Mouse (Mus musculus) splenic B cell, adult 2 months (primary cell): ENCODE data around the gene Olfr870.
"Not testable (repeated sequence)": the region's sequence is repeated elsewhere in the genome, so short reads cannot be mapped to it uniquely, and the experiment has no call there.

Experiments used
- DNase-seq: peaks from one replicate; pipeline ENCODE4 v3.0.0-alpha.2; 2011; ENCODE audit warnings: low read depth, low spot score
- H3K27me3 ChIP-seq: 2 replicates; pipeline ENCODE4 v1.6.1; 2012; ENCODE audit warnings: mild to moderate bottlenecking, low read length, moderate library complexity, mixed read lengths; ENCODE audit not compliant: control insufficient read depth, poor library complexity, insufficient read depth, severe bottlenecking
- H3K36me3 ChIP-seq: 2 replicates; pipeline ENCODE4 v1.6.1; 2012; ENCODE audit warnings: mild to moderate bottlenecking, low read length, moderate library complexity, mixed read lengths; ENCODE audit not compliant: control insufficient read depth, poor library complexity, insufficient read depth, severe bottlenecking

The Olfr870 gene

DNA sequence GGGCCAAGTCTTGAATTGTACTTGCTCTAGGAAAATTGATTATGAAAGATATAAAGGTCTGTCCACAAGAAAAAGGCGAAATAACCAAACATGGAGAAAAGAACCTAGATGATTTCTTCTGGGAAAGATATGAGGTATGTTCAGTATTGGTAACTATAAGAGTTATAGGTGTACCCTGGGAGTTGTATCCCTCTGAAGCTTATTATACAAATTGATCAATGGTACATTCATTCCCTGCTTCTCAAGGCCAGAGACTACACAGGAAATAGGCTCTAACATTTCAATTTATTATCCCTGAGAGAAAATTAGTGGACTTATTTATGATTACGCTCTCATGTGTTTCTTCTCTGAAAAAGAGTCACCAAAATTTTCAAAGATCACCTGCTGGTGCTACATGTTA is at the start of gene Olfr870:
Gene Olfr870, minus strand, starts transcription at position 101 of the 400 bp plus-strand sequence.
- Histone ChIP-seq H3K36me3 (no peaks in the 10 kb centered on the region), H3K27me3 (no peaks in the 10 kb centered on the region)
- DNase-seq = no peak

DNA sequence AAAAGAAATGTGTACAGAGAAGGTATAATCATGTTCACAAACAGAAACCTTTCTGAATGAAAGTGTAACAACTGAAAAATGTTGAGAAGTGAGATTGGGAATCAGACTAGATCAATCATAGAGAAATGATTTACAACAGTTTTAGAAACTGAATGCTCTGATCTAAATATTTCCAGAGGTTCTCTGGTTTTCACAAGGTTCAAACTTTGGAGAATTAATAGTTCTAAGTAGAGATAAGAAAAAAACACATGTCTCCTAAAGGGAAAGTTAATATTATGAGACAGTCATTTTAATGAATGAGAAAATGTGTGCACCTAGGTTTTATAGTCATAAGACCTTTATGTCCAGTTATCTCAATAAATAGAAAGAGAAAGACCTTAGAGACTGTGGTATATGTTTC is 38.0 kb upstream of the Olfr870 start, which contains the start of gene Olfr871:
Gene Olfr871, plus strand, starts transcription at position 301 of the 400 bp plus-strand sequence.
- Histone ChIP-seq H3K27me3 (no peaks in the 10 kb centered on the region), H3K36me3 (no peaks in the 10 kb centered on the region)
- DNase-seq = no peak

DNA sequence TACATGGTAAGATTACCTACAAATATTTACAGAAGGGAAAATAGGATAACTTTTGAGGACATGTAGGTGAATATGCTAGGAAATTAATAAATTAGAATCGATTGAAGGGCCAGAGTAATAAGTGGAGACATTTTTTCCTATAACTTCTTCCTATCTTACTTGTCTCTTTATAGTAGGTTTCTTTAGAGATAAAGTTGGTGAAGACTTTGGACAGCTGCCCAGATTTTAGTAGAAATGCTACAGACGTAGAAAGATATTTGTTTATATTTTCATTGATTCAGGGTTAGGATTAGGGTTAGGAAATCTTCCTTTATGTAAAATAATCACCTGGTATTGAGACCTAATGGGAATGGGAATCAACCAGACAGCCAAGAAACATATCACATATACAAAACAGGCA is 37.6 kb upstream of the Olfr870 start:
- DNase-seq = no peak
- H3K27me3 ChIP-seq = no peaks in the 10 kb centered on the region
- H3K36me3 ChIP-seq = no peaks in the 10 kb centered on the region

DNA sequence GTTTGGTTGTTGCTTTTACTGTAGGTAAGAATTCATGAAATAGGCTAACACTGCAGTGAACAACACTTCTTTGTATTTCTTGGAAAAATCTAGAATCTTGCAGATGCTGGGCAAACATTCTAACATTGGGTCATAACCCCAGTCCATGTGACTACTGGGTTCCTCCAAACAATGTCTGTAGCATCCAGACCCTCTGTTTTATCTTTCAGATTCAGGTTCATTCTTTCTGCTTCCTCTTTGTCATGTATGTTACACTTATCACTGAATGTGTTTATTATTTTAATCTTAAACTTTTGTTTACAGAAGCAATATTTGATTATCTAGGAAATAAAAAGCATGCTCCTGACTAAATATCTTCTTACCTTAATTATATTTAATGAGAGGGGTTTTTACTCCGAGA is 37.0 kb upstream of the Olfr870 start:
- DNase-seq = no peak
- Histone ChIP-seq H3K27me3 (no peaks in the 10 kb centered on the region), H3K36me3 (no peaks in the 10 kb centered on the region)

DNA sequence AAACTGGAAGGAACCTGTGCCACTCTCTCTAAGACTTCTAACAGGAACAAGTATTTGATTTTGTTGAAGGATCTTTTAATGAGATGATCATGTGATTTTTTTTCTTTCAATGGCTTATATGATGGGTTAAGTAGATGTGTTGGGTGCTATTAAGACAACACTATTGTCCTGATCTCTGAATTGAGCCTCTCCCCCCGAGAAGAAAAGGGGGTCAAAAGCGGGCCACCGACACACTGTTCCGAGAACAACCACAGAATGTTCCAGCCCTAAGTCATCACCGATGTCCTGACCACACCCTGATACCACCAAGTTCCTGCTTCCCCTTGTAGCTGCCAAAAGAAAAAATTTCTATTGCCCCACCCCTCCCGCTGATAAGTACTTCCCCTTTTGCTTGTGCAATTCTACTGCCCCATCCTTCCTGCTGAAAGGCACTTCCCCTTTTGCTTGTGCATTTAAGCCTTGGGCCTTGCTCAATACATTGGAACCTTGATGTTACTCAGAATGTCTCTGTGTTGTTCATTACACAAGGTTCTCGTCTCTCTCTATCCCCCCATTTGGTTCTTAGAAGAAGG is 29.6 kb upstream of the Olfr870 start:
- DNase-seq, H3K27me3 ChIP-seq, H3K36me3 ChIP-seq: not testable (repeated sequence)

DNA sequence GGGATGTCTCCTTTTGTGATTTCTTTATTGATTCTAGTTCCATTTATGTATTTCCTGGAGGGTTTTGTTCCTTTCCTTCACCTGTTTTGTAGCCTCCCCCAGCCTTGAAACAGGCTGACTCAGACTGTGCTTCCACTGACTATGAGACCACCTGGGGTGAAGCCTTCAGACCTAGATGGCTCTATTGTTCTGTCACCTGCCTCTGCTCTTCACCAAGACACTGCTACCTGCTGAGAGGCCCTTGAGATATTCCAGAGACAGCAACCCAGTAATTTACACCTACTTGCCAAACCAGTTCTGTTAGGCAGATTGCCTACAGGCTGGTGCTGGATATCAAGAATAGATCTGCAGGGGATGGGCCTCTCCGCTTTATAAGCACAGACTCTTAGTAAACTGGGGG is 28.3 kb upstream of the Olfr870 start:
- no peak for DNase-seq
- Histone ChIP-seq H3K27me3 (no peaks in the 10 kb centered on the region), H3K36me3 (no peaks in the 10 kb centered on the region)

DNA sequence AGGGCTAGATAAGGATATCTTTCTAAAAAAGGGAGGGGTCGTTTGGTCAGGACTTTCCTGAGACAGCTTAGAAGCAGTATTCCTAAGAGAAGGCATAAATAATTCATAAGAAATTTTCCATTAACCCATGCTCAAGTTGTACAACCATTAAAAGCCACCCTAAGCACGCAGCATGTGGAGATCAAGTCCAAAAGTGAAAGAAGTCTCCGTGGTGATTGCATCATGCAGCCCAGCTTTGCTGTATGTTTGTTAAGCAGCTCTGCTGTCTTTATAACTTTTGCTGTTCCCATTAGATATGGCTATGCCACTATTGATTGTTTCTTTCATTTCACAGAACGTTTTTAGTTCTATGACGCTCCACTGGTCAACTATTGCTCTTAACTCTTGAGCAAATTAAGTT is 5.6 kb upstream of the Olfr870 start:
- DNase-seq = no peak
- Histone ChIP-seq H3K36me3 (no peaks in the 10 kb centered on the region), H3K27me3 (no peaks in the 10 kb centered on the region)

DNA sequence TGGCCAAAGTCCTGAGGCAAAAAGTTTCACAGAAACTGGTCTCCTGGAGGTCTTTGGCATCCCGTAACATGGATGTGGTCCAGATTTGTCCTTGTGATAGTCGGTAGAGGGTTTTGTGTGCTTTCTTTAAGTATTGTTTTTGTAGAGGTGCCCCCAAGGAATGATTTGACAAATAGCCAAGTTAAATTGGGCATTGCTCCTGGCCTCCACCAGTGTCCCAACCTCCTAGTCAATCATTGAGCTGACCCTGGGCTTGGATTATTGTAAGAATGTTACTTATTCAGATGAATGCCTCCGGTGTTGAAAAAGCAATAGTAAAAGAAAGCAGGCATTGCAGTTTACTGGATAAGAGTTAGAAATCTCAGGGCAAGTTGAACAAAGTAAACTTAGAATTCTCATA is 24.2 kb downstream of the Olfr870 start:
- Histone ChIP-seq H3K27me3 (no peaks in the 10 kb centered on the region), H3K36me3 (no peaks in the 10 kb centered on the region)
- DNase-seq = no peak

DNA sequence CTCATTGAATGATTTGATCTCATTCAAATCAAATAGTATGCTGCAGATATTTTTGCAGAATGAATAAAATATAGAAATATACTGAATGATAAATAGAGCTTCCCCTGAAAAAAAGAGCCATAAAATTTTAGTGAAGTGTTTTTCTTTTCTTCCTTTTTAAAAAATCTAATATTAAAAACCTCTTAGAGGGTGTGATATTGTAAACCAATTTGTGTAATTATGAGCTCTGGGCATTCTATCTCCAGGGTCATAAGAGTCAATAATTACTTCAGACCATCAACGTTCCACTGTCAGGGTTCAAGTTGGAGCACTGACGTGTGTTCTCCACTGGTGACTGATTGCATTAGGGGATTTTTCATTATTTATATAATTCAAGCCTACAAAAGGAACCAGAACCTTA is 45.1 kb downstream of the Olfr870 start, which contains the start of gene Olfr869:
Gene Olfr869, plus strand, starts transcription at position 301 of the 400 bp plus-strand sequence.
- Histone ChIP-seq H3K27me3 (no peaks in the 10 kb centered on the region), H3K36me3 (no peaks in the 10 kb centered on the region)
- DNase-seq = no peak
